Mouse (Mus musculus) forebrain, embryonic 12.5 days (tissue): Measurements from ENCODE around the gene Bag3. TPM values are rescaled to one million over a fixed set of nuclear protein-coding genes. Genes with fewer than 3 reads are reported as not detected.
"Not testable (repeated sequence)": the region's sequence is repeated elsewhere in the genome, so short reads cannot be mapped to it uniquely, and the experiment has no call there.

Experiments
- ATAC-seq: fragments of 200-750 bp; cut with Nextera tagmentation; 2 replicates; pipeline ENCODE4 v1.8.0; 2017; ENCODE audit warnings: moderate TSS enrichment; ENCODE audit not compliant: low FRiP score
- H3K27ac ChIP-seq: fragments of 300-500 bp; sonication (generic); 2 replicates; pipeline ENCODE4 v1.5.1; 2016; ENCODE audit warnings: mild to moderate bottlenecking
- H3K27me3 ChIP-seq: fragments of 300-500 bp; sonication (generic); 2 replicates; pipeline ENCODE4 v1.6.1; 2016; ENCODE audit warnings: mild to moderate bottlenecking
- H3K36me3 ChIP-seq: fragments of 300-500 bp; sonication (generic); replicated peaks from 2 replicates; pipeline ENCODE4 v1.6.1; 2016; ENCODE audit warnings: mild to moderate bottlenecking
- H3K4me1 ChIP-seq: fragments of 300-500 bp; sonication (generic); 2 replicates; pipeline ENCODE4 v1.6.1; 2016
- H3K4me2 ChIP-seq: fragments of 300-500 bp; sonication (generic); 2 replicates; pipeline ENCODE4 v1.6.1; 2016; ENCODE audit warnings: mild to moderate bottlenecking, moderate library complexity
- H3K4me3 ChIP-seq: fragments of 300-500 bp; sonication (generic); replicated peaks from 2 replicates; pipeline ENCODE4 v1.5.1; 2016; ENCODE audit warnings: mild to moderate bottlenecking
- H3K9ac ChIP-seq: fragments of 300-500 bp; sonication (generic); 2 replicates; pipeline ENCODE4 v1.6.1; 2016; ENCODE audit warnings: mild to moderate bottlenecking
- H3K9me3 ChIP-seq: fragments of 300-500 bp; sonication (generic); 2 replicates; pipeline ENCODE4 v1.6.1; 2016
- WGBS: fragments of 180-500 bp; shearing (Covaris S2); methylation state at CpG from one replicate; pipeline ENCODE4 v1.1.7; 2016; 5-methylcytosine and 5-hydroxymethylcytosine counted together
- polyA plus RNA-seq: library from polyadenylated mRNA; unstranded; fragments of >200 nt; fragmentation: Nextera tagmentation; extraction: Ambion mirVana; gene quantifications from 2 replicates; pipeline ENCODE4 v1.2.1, GENCODE M21; 2016

Bag3 gene
- polyA plus RNA-seq, 1 experiment from 2014 or later, result 3.6 TPM

DNA sequence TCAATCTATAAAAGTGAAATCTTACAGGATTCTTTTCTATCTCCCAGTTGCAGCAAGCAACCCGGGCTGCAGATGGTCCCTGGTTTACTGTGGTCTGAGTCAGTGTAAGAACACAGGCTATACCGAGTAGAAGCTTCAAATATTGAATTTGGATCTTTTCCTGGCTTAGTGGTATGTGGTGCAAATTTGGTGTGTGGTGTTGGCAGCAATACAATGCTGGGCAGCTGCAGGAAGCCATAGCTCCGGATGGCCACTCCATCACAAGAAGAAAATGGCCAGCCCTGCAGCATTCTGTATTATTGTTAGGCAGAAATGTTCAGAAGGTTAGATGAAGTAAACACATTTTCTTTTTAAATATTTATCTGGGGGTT lies 27.7 kb downstream of the Bag3 start:
- H3K4me3 ChIP-seq, result no peak overlapping the region
- H3K9me3 ChIP-seq, result no peaks in the 10 kb centered on the region
- no peaks in the 10 kb centered on the region for H3K27me3 ChIP-seq
- peaks cover 32% of the 10 kb centered on the region for H3K4me1 ChIP-seq
- H3K36me3 ChIP-seq, result no peaks in the 10 kb centered on the region
- no peak for ATAC-seq
- WGBS, result 38% methylated on average over 3 of the region's 3 CpGs
- peak overlapping the region; percentile 77 for H3K27ac ChIP-seq
- H3K4me2 ChIP-seq, result no peak overlapping the region
- H3K9ac ChIP-seq, result no peak overlapping the region

DNA sequence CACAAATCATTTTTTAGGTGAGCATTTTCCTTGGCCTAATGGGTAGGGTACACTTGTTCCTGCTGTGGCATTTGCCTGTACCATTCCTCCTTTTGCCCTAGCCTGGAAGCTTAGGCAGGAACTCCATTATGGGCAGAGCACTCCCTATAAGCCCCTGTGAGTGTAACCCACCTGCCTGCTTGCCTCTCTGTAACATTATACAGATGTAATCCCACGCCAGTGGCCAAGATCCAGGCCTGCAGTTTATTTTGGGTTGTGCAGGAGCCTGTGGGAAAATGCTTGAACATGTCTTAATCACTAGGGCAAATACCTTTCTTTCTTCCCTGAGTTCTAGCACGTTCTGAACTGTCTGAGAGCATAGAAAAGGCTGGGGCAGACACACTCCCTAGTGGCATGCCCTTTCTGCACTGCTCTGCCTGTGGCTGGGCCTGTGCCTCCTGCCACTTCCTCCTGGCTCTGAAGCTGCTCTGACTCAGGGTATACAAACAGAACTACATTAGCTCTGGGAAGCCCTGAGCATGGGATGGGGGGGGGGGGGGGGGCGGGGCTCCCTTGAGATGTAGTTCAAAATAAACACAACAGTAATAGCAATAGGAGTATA lies 29.8 kb downstream of the Bag3 start:
- no peak overlapping the region for H3K4me3 ChIP-seq
- ATAC-seq, result no peak

DNA sequence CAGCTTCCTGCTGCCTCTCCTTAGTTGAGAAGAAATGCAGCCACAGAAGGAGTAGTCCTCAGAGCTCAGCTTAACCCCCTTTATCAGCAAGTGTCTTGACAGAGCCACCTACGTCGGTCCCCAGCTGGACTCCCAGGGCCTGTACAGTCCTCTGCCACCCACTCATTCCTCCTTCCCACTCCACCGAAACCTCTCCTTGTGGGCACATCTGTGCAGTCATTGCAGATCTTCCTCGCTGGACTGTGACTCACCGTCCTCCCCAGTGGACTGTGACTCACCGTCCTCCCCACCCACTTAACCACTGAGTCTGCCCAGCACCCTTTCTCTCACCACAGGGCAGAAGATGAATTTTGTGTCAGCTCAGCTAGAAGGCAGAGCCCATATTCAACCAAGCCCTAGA lies 31.1 kb downstream of the Bag3 start:
- ATAC-seq, result no peak
- H3K27ac ChIP-seq, result no peak overlapping the region
- no peak overlapping the region for H3K4me3 ChIP-seq
- H3K9ac ChIP-seq, result no peak overlapping the region
- H3K4me2 ChIP-seq, result no peak overlapping the region
- WGBS, result 78% methylated on average over 6 of the region's 6 CpGs
- no peaks in the 10 kb centered on the region for H3K36me3 ChIP-seq
- no peaks in the 10 kb centered on the region for H3K9me3 ChIP-seq
- no peaks in the 10 kb centered on the region for H3K27me3 ChIP-seq
- peaks cover 25% of the 10 kb centered on the region for H3K4me1 ChIP-seq

More for the DNA sequence above, 29.8 kb downstream of the Bag3 start:
- WGBS, result 51% methylated on average over 3 of the region's 3 CpGs
- Histone ChIP-seq H3K9ac (no peak overlapping the region), H3K4me1 (peaks cover 32% of the 10 kb centered on the region), H3K27ac (no peak overlapping the region), H3K4me2 (no peak overlapping the region), H3K9me3 (no peaks in the 10 kb centered on the region), H3K36me3 (no peaks in the 10 kb centered on the region), H3K27me3 (no peaks in the 10 kb centered on the region)

DNA sequence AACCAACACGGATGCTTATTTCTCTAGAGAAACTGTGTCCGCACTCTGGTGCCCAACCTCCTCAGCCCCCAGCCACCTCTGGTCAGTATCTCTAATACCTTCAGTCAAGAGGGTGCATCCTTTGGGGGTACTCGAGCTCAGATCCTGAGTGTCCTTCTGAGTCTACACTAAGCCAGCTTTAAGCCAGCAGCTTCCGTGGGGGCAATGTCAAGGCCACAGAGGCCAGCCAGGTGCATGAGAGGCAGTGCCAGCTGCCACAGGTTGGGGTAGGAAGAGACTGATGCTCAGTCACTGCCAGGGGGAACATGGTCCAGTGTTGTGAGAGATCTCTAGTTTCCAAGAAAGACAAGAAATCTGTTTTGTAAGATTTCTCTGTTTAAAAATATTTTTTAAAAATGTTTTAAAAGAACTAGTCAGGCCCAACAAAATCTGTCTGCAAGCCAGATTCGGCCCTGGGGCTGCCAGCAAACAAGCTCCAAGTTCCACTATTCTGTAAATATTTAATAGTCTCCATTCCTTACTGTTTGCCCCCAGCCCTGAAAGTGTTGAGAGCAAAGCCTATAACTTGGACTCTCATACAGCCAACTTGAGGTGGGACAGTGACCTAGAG lies 31.8 kb downstream of the Bag3 start:
- H3K36me3 ChIP-seq, result no peaks in the 10 kb centered on the region
- H3K4me1 ChIP-seq, result peaks cover 18% of the 10 kb centered on the region
- ATAC-seq, result no peak
- no peak overlapping the region for H3K9ac ChIP-seq
- H3K4me2 ChIP-seq, result no peak overlapping the region
- H3K27me3 ChIP-seq, result no peaks in the 10 kb centered on the region
- H3K27ac ChIP-seq, result no peak overlapping the region
- no peaks in the 10 kb centered on the region for H3K9me3 ChIP-seq
- no peak overlapping the region for H3K4me3 ChIP-seq
- WGBS, result 86% methylated on average over 5 of the region's 5 CpGs

DNA sequence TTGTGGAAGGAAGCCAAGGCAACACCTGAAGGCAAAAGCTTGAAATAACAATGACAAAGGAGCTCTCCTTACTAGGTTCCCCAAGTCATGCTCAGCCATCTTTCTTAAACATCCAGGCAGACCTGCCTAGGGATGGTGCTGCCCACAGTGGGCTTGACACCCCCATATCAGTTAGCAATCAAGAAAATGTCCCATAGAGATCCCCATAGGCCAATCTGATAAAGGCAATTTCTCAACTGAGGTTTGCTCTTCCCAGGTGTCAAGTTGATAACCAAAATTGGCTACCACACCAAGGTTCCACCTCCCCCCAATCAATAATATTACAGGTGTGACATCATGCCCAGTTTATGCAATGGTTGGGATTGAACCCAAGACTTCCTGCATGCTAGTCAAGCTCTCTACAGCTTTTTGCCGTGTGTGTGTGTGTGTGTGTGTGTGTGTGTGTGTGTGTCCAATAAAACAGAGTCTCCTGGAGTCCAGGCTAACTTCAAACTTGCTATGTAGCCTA lies 33.6 kb downstream of the Bag3 start:
- H3K9ac ChIP-seq, result no peak overlapping the region
- no peaks in the 10 kb centered on the region for H3K36me3 ChIP-seq
- H3K9me3 ChIP-seq, result no peaks in the 10 kb centered on the region
- no peaks in the 10 kb centered on the region for H3K27me3 ChIP-seq
- peaks cover under 1% of the 10 kb centered on the region; the same call in 1 of the 2 replicates for H3K4me1 ChIP-seq
- no peak overlapping the region for H3K4me3 ChIP-seq
- WGBS, result 86% methylated on average over 1 of the region's 1 CpGs
- H3K27ac ChIP-seq, result no peak overlapping the region
- ATAC-seq, result no peak
- H3K4me2 ChIP-seq, result no peak overlapping the region

DNA sequence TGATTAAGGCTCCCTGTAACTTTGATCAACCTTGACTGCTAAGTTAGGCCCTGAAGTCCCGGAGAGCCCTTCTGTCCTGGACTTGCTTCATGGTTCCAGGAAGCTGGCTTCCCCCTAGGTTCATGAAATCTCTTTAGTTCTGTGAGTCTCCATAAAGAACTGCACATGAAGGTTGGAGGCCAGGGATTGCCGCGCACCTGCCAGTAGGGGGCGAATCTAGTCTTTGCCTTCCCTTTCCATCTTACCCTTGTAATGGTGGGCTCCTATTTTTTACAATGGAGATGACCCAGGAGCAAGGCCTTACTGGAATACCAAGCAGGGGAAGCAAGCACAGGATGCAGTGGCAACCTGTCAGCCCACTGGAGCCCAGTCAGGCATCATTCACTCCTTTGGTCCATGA lies 40.0 kb downstream of the Bag3 start:
- H3K9me3 ChIP-seq, result no peaks in the 10 kb centered on the region
- H3K36me3 ChIP-seq, result no peaks in the 10 kb centered on the region
- no peaks in the 10 kb centered on the region for H3K4me1 ChIP-seq
- no peaks in the 10 kb centered on the region for H3K27me3 ChIP-seq
- H3K4me3 ChIP-seq, result no peak overlapping the region
- no peak overlapping the region for H3K9ac ChIP-seq
- ATAC-seq, result no peak
- H3K27ac ChIP-seq, result no peak overlapping the region
- 51% methylated on average over 4 of the region's 4 CpGs for WGBS
- H3K4me2 ChIP-seq, result no peak overlapping the region

DNA sequence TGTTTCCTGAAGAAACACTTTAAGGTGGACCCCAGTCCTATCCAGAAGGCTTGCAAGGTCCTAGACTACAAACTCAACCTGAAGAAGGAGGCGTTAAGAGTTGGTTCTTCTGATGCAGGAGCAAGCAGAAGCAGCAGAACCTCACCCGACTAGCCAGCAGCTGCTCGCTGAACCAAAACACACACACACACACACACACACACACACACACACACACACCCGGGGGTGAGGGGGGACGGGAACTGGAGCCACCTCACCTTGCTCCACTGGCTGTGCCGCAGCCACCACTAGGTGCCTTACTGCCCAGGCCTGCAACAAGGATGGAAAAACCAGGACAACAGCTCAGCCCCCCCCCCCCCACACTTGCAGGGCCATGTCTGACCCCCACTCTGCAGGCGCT lies 42.9 kb downstream of the Bag3 start:
- no peak for ATAC-seq
- WGBS, result 79% methylated on average over 7 of the region's 7 CpGs
- Histone ChIP-seq H3K27ac (no peak overlapping the region), H3K9me3 (no peaks in the 10 kb centered on the region), H3K4me3 (no peak overlapping the region), H3K9ac (no peak overlapping the region), H3K36me3 (no peaks in the 10 kb centered on the region), H3K4me2 (no peak overlapping the region), H3K4me1 (no peaks in the 10 kb centered on the region), H3K27me3 (no peaks in the 10 kb centered on the region)

DNA sequence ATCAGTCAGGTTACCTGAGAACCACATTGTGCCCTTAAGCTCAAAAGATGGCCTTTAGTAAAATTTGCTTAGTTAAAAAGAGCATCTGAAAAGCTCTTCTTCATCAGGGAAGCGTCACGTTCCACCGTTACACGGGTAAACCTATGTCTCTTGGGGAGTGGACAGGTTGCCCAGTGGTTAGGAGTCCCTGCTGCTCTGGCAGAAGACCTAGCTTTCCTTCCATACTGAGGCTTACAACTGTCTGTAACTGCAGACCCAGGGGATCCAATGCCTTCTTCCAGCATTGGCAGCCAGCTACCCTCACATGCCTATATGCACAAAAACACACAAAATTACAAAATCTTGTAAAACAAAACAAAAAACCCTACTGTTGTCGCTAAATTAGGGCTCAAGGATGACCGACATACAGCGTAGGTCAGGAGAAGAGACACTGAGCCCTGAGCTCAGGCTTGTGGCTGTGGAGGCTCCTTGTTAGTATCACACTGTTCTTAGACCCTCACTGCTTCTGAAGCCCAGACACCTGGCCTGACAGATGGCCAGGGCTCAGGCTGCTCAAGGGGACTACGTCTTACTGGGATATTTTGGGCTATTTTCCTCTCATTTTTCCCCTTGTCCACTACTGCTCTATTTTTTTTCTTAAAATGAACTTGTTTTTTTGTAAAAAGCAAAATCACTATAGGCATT lies 44.3 kb downstream of the Bag3 start:
- 86% methylated on average over 8 of the region's 8 CpGs for WGBS
- no peak for ATAC-seq
- Histone ChIP-seq H3K27me3 (no peaks in the 10 kb centered on the region), H3K9ac (no peak overlapping the region), H3K9me3 (no peaks in the 10 kb centered on the region), H3K27ac (no peak overlapping the region), H3K4me1 (no peaks in the 10 kb centered on the region), H3K36me3 (no peaks in the 10 kb centered on the region), H3K4me2 (no peak overlapping the region), H3K4me3 (no peak overlapping the region)

DNA sequence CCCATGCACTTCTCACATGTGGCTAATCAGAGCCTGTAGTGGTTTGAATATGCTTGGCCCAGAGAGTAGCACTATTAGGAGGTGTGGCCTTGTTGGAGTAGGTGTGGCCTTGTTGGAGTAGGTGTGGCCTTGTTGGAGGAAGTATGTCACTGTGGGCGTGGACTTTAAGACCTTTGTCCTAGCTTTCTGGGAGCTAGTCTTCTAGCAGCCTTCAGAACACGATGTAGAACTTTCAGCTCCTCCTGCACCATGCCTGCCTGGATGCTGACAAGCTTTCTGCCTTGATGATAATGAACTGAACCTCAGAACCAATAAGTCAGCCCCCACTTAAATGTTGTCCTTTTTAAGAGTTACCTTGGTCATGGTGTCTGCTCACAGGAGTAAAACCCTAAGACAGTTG lies 46.0 kb downstream of the Bag3 start:
- H3K9me3 ChIP-seq, ATAC-seq, H3K27me3 ChIP-seq, H3K4me2 ChIP-seq, H3K27ac ChIP-seq, H3K4me1 ChIP-seq, H3K9ac ChIP-seq, H3K36me3 ChIP-seq, H3K4me3 ChIP-seq: not testable (repeated sequence)
- 84% methylated on average over 2 of the region's 2 CpGs for WGBS

DNA sequence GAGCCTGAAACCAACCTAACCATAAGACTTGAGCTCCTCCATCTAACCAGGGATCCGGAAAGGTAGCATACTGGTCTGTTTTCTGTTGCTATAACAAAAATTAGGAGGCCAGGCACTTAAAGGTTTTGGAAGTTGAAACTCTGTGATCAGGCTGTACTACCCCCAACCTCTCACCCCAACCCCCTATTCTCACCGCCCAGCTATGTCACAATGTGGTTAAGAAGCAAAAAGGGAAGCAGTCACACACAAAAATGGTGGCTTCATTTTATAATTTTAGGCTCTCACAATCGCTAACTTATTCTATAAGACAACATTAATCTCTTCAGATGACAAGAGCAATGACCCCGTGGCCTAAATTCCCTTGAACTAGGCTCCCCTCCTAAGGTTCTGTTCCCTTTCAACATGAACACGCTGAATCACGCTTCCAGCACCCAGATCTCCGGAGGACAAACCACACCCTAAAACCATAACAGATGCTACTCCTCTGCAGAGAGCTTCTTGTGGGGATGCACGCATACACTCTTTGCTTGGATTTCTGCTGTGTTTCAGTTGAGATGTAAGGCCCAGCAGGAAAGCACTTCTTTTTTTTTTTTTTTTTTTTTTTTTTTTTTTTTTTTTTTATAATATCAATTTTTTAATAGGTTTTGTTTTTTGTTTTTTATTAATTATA lies 46.7 kb downstream of the Bag3 start:
- Histone ChIP-seq H3K36me3 (no peaks in the 10 kb centered on the region), H3K4me3 (no peak overlapping the region), H3K9me3 (no peaks in the 10 kb centered on the region), H3K4me1 (no peaks in the 10 kb centered on the region), H3K4me2 (no peak overlapping the region), H3K9ac (no peak overlapping the region), H3K27ac (no peak overlapping the region), H3K27me3 (no peaks in the 10 kb centered on the region)
- 96% methylated on average over 8 of the region's 8 CpGs for WGBS
- no peak for ATAC-seq

DNA sequence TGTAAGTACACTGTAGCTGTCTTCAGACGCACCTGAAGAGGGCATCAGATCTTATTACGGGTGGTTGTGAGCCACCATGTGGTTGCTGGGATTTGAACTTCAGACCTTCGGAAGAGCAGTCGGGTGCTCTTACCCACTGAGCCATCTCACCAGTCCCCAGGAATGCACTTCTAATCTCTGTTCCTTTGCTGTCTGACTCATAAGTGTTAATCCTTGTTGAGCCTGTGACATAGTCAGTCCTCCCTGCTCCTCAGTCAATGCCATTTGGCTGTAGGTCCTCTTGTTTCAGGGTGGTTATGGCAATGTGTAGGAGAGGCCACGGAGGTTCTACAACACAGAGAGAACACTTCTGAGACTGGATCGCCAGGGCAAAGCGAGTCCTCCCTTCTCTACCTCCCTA lies 47.2 kb downstream of the Bag3 start:
- not testable (repeated sequence) for H3K4me2 ChIP-seq, H3K4me3 ChIP-seq, H3K27me3 ChIP-seq, ATAC-seq, H3K9ac ChIP-seq, H3K27ac ChIP-seq, H3K4me1 ChIP-seq, H3K9me3 ChIP-seq, H3K36me3 ChIP-seq
- WGBS, result 90% methylated on average over 7 of the region's 7 CpGs

DNA sequence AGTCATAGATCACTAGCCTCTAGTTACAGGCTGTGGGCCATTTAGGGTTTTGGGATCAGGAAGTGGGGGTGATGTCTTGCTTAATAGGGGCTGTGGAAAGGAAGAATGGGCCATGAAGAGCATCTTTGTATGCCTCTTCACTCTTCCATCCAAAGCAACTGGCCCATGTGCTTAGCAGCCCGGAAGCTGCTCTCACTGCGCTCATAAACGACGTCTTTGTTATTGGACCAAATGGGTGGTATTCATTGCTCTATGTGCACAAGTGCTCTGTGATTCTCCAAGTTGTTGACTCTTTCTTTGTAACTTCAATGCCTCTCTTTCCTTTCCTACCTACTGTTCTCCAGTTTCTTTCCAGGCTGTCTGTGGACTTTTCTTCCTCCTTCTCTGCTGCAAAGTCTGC lies 48.6 kb downstream of the Bag3 start:
- no peak overlapping the region for H3K27ac ChIP-seq
- H3K4me2 ChIP-seq, result no peak overlapping the region
- no peaks in the 10 kb centered on the region for H3K36me3 ChIP-seq
- H3K4me1 ChIP-seq, result no peaks in the 10 kb centered on the region
- H3K9ac ChIP-seq, result no peak overlapping the region
- 73% methylated on average over 4 of the region's 4 CpGs for WGBS
- no peak for ATAC-seq
- no peaks in the 10 kb centered on the region for H3K9me3 ChIP-seq
- H3K4me3 ChIP-seq, result no peak overlapping the region
- H3K27me3 ChIP-seq, result no peaks in the 10 kb centered on the region
